Mouse (Mus musculus) stomach, embryonic 14.5 days (tissue): ENCODE data around the gene Mindy1. TPM values are rescaled to one million over a fixed set of nuclear protein-coding genes. Genes with fewer than 3 reads are reported as not detected.

Source experiments
- ATAC-seq: fragments of 200-750 bp; cut with Nextera tagmentation; 2 replicates; pipeline ENCODE4 v1.8.0; 2017; ENCODE audit warnings: low read depth, moderate TSS enrichment; ENCODE audit not compliant: insufficient number of reproducible peaks, insufficient read depth, low FRiP score
- H3K27ac ChIP-seq: fragments of 300-500 bp; sonication (generic); 2 replicates; pipeline ENCODE4 v1.5.1; 2014; ENCODE audit warnings: mild to moderate bottlenecking, low read length, moderate library complexity, mixed read lengths
- H3K27me3 ChIP-seq: fragments of 300-500 bp; sonication (generic); 2 replicates; pipeline ENCODE4 v1.6.1; 2014; ENCODE audit warnings: low read length, control low read depth, mixed read lengths; ENCODE audit not compliant: control insufficient read depth, insufficient read depth
- H3K36me3 ChIP-seq: fragments of 300-500 bp; sonication (generic); 2 replicates; pipeline ENCODE4 v1.6.1; 2014; ENCODE audit warnings: mild to moderate bottlenecking, control low read depth, low read length, moderate library complexity, mixed read lengths; ENCODE audit not compliant: control insufficient read depth, insufficient read depth
- H3K4me1 ChIP-seq: fragments of 300-500 bp; sonication (generic); 2 replicates; pipeline ENCODE4 v1.6.1; 2014; ENCODE audit warnings: low read length, control low read depth, mixed read lengths; ENCODE audit not compliant: control insufficient read depth, insufficient read depth
- H3K4me2 ChIP-seq: fragments of 300-500 bp; sonication (generic); replicated peaks from 2 replicates; pipeline ENCODE4 v1.6.1; 2014; ENCODE audit warnings: low read depth, low read length, control low read depth
- H3K4me3 ChIP-seq: fragments of 300-500 bp; sonication (generic); 2 replicates; pipeline ENCODE4 v1.5.1; 2014; ENCODE audit warnings: low read depth, low read length, control low read depth
- H3K9ac ChIP-seq: fragments of 300-500 bp; sonication (generic); replicated peaks from 2 replicates; pipeline ENCODE4 v1.6.1; 2014; ENCODE audit warnings: low read depth, mild to moderate bottlenecking, control low read depth, low read length, moderate library complexity, mixed read lengths
- H3K9me3 ChIP-seq: fragments of 300-500 bp; sonication (generic); 2 replicates; pipeline ENCODE4 v1.6.1; 2016; ENCODE audit warnings: low read depth, low read length, control low read depth; ENCODE audit not compliant: control insufficient read depth
- WGBS: fragments of 180-500 bp; shearing (Covaris S2); extraction: QIAGEN DNeasy Blood & Tissue Kit; methylation state at CpG from one replicate; pipeline ENCODE4 v1.1.7; 2014; 5-methylcytosine and 5-hydroxymethylcytosine counted together
- polyA plus RNA-seq: library from polyadenylated mRNA; unstranded; fragments of >200 nt; fragmentation: Nextera tagmentation; extraction: Ambion mirVana; gene quantifications from 2 replicates; pipeline ENCODE4 v1.2.1, GENCODE M21; 2014

The Mindy1 gene
- polyA plus RNA-seq, 1 experiment from 2014 or later = 51.1 TPM

- H3K27me3 ChIP-seq = no peaks in the 10 kb centered on the region
- H3K27ac ChIP-seq = no peak overlapping the region
- WGBS = 98% methylated on average over 4 of the region's 4 CpGs
- no peaks in the 10 kb centered on the region for H3K9me3 ChIP-seq
- no peak overlapping the region for H3K9ac ChIP-seq
- ATAC-seq = no peak
- no peaks in the 10 kb centered on the region for H3K4me1 ChIP-seq
- H3K36me3 ChIP-seq = peaks cover 38% of the 10 kb centered on the region
- no peak overlapping the region for H3K4me2 ChIP-seq
- H3K4me3 ChIP-seq = no peak overlapping the region
Measured at GRCm38 (mm10) chr3:95261975-95262374, 19.2 kb upstream of the Mindy1 start.

- 44% methylated on average over 11 of the region's 11 CpGs for WGBS
- H3K4me2 ChIP-seq = no peak overlapping the region
- ATAC-seq = no peak
- H3K9me3 ChIP-seq = no peaks in the 10 kb centered on the region
- H3K4me1 ChIP-seq = no peaks in the 10 kb centered on the region
- H3K27ac ChIP-seq = no peak overlapping the region
- no peaks in the 10 kb centered on the region for H3K27me3 ChIP-seq
- no peak overlapping the region for H3K9ac ChIP-seq
- H3K36me3 ChIP-seq = peaks cover 37% of the 10 kb centered on the region
- H3K4me3 ChIP-seq = no peak overlapping the region
Measured at GRCm38 (mm10) chr3:95263089-95263739, 17.9 kb upstream of the Mindy1 start.

- Histone ChIP-seq H3K9me3 (no peaks in the 10 kb centered on the region), H3K27me3 (no peaks in the 10 kb centered on the region), H3K4me2 (no peak overlapping the region), H3K27ac (no peak overlapping the region), H3K4me3 (no peak overlapping the region), H3K9ac (no peak overlapping the region), H3K4me1 (no peaks in the 10 kb centered on the region), H3K36me3 (peaks cover 29% of the 10 kb centered on the region)
- WGBS = 81% methylated on average over 1 of the region's 1 CpGs
- no peak for ATAC-seq
Measured at GRCm38 (mm10) chr3:95264724-95265123, 16.4 kb upstream of the Mindy1 start.

GRCm38 (mm10) chr3:95266052-95266451, 15.1 kb upstream of the Mindy1 start:
- H3K4me3 ChIP-seq = no peak overlapping the region

GRCm38 (mm10) chr3:95267855-95268254, 13.3 kb upstream of the Mindy1 start:
- Histone ChIP-seq H3K9ac (no peak overlapping the region), H3K4me3 (no peak overlapping the region), H3K4me2 (no peak overlapping the region), H3K36me3 (peaks cover 24% of the 10 kb centered on the region), H3K9me3 (no peaks in the 10 kb centered on the region), H3K4me1 (0 out of 2 replicates have a peak, but pooled peaks cover 2% of the 10 kb centered on the region), H3K27me3 (no peaks in the 10 kb centered on the region), H3K27ac (no peak overlapping the region)
- ATAC-seq = no peak

More at GRCm38 (mm10) chr3:95266052-95266451, 15.1 kb upstream of the Mindy1 start:
- Histone ChIP-seq H3K4me1 (0 out of 2 replicates have a peak, but pooled peaks cover under 1% of the 10 kb centered on the region), H3K27ac (no peak overlapping the region), H3K9me3 (no peaks in the 10 kb centered on the region), H3K27me3 (no peaks in the 10 kb centered on the region), H3K9ac (no peak overlapping the region), H3K4me2 (no peak overlapping the region), H3K36me3 (peaks cover 29% of the 10 kb centered on the region)
- WGBS = 93% methylated on average over 3 of the region's 3 CpGs
- ATAC-seq = no peak

GRCm38 (mm10) chr3:95269789-95270188, 11.4 kb upstream of the Mindy1 start:
- 84% methylated on average over 5 of the region's 5 CpGs for WGBS
- Histone ChIP-seq H3K36me3 (peaks cover 13% of the 10 kb centered on the region), H3K4me1 (0 out of 2 replicates have a peak, but pooled peaks cover 2% of the 10 kb centered on the region), H3K4me3 (no peak overlapping the region), H3K27me3 (no peaks in the 10 kb centered on the region), H3K4me2 (no peak overlapping the region), H3K9ac (no peak overlapping the region), H3K9me3 (no peaks in the 10 kb centered on the region), H3K27ac (no peak overlapping the region)
- no peak for ATAC-seq

GRCm38 (mm10) chr3:95270766-95271364, 10.3 kb upstream of the Mindy1 start:
- no peaks in the 10 kb centered on the region for H3K27me3 ChIP-seq
- 76% methylated on average over 12 of the region's 12 CpGs for WGBS
- 0 out of 2 replicates have a peak, but pooled peaks cover 2% of the 10 kb centered on the region for H3K4me1 ChIP-seq
- no peak overlapping the region for H3K9ac ChIP-seq
- H3K4me2 ChIP-seq = no peak overlapping the region
- peaks cover 9% of the 10 kb centered on the region for H3K36me3 ChIP-seq
- no peak overlapping the region for H3K27ac ChIP-seq
- H3K9me3 ChIP-seq = no peaks in the 10 kb centered on the region
- ATAC-seq = peak; percentile 62; the same call in 1 of the 2 replicates
- no peak overlapping the region for H3K4me3 ChIP-seq

GRCm38 (mm10) chr3:95273471-95273870, 7.7 kb upstream of the Mindy1 start:
- no peaks in the 10 kb centered on the region for H3K9me3 ChIP-seq
- no peak overlapping the region for H3K9ac ChIP-seq
- no peak overlapping the region for H3K27ac ChIP-seq
- 94% methylated on average over 5 of the region's 5 CpGs for WGBS
- H3K27me3 ChIP-seq = no peaks in the 10 kb centered on the region
- no peaks in the 10 kb centered on the region; the same call in 1 of the 2 replicates for H3K36me3 ChIP-seq
- H3K4me1 ChIP-seq = 0 out of 2 replicates have a peak, but pooled peaks cover 5% of the 10 kb centered on the region
- ATAC-seq = no peak
- H3K4me2 ChIP-seq = no peak overlapping the region
- H3K4me3 ChIP-seq = no peak overlapping the region
